Comparison of ENCODE assay signal across 12 mouse cellular contexts in genomic region chr3:88544955-88545591, GRCm38 (mm10). TPM values are rescaled to one million over a fixed set of nuclear protein-coding genes. Genes with fewer than 3 reads are reported as not detected.
DNase-seq lines count a peak whose midpoint lies in the region; ATAC-seq and TF ChIP-seq lines count a peak whose summit lies in the region.
"Had no signal": no experiment of that assay in that cellular context is flagged by ENCODE, and none has a peak within 500 bp of the region (broad histone marks: within the 10 kb centered on the region; RNA-seq: fewer than 3 reads in every experiment).

No protein-coding gene starts in this region.

- no peak for DNase-seq in hindbrain, embryonic 10.5 days (ENCODE audit: low spot score)
- DNase-seq in hindbrain, postnatal 0 days (ENCODE audit: low spot score), result no peak
- no peak for DNase-seq in neural tube, embryonic 10.5 days (ENCODE audit: extremely low spot score, low spot score)
- DNase-seq in layer of hippocampus, adult 9-11 months, result no peak
- DNase-seq: gastrocnemius, postnatal 25 days had no signal

- peaks cover 53% of the 10 kb centered on the region for H3K4me1 ChIP-seq in hindbrain, embryonic 10.5 days (replicated peaks)
- peaks cover 5% of the 10 kb centered on the region for H3K4me1 ChIP-seq in hindbrain, postnatal 0 days (ENCODE audit: insufficient read depth, low read length)
- peaks cover 22% of the 10 kb centered on the region for H3K4me1 ChIP-seq in neural tube, embryonic 12.5 days
- H3K4me1 ChIP-seq in bone marrow, adult 2 months (ENCODE audit: control insufficient read depth, insufficient read depth, low read length), result peaks cover 5% of the 10 kb centered on the region
- 0 out of 2 replicates have a peak, but pooled peaks cover 6% of the 10 kb centered on the region for H3K4me1 ChIP-seq in stomach, embryonic 14.5 days (ENCODE audit: control insufficient read depth, insufficient read depth, low read length)

- 66% methylated on average over 20 of the region's 20 CpGs for WGBS in hindbrain, embryonic 10.5 days
- WGBS in hindbrain, postnatal 0 days, result 61% methylated on average over 20 of the region's 20 CpGs
- 69% methylated on average over 20 of the region's 20 CpGs for WGBS in neural tube, embryonic 12.5 days
- 53% methylated on average over 20 of the region's 20 CpGs for WGBS in bone marrow, adult 2 months
- 63% methylated on average over 20 of the region's 20 CpGs for WGBS in stomach, embryonic 14.5 days

- ATAC-seq in hindbrain, postnatal 0 days, result no peak
- no peak for ATAC-seq in neural tube, embryonic 12.5 days (ENCODE audit: low FRiP score, low read depth)
- no peak for ATAC-seq in stomach, embryonic 14.5 days (ENCODE audit: insufficient number of reproducible peaks, insufficient read depth, low FRiP score, low read depth)
- ATAC-seq: forebrain, embryonic 14.5 days had no signal

- TF ChIP-seq POLR2A in bone marrow, adult 2 months (IDR thresholded peaks at IDR 0.05; ENCODE audit: borderline replicate concordance, control insufficient read depth, low read depth, low read length), result no peak

- H3K4me2 ChIP-seq in hindbrain, postnatal 0 days (ENCODE audit: low read depth, low read length), result no peak overlapping the region
- H3K4me2 ChIP-seq in neural tube, embryonic 12.5 days (replicated peaks), result no peak overlapping the region
- no peak overlapping the region for H3K4me2 ChIP-seq in stomach, embryonic 14.5 days (replicated peaks; ENCODE audit: low read depth, low read length)
- H3K4me2 ChIP-seq: liver, embryonic 13.5 days; neural tube, embryonic 15.5 days had no signal

- H3K4me3 ChIP-seq in hindbrain, embryonic 10.5 days, result no peak overlapping the region
- H3K4me3 ChIP-seq in hindbrain, postnatal 0 days (ENCODE audit: low read length), result no peak overlapping the region
- no peak overlapping the region for H3K4me3 ChIP-seq in neural tube, embryonic 12.5 days
- no peak overlapping the region for H3K4me3 ChIP-seq in bone marrow, adult 2 months (replicated peaks; ENCODE audit: control insufficient read depth, low read depth, low read length)
- H3K4me3 ChIP-seq in stomach, embryonic 14.5 days (ENCODE audit: low read depth, low read length), result no peak overlapping the region
- H3K4me3 ChIP-seq: liver, embryonic 13.5 days; neural tube, embryonic 15.5 days had no signal

- H3K27ac ChIP-seq in hindbrain, embryonic 10.5 days, result peak overlapping the region; percentile 60; the same call in 1 of the 2 replicates
- H3K27ac ChIP-seq in hindbrain, postnatal 0 days, result no peak overlapping the region; the same call in 1 of the 2 replicates
- 0 out of 2 replicates have a peak overlapping the region, but pooled peaks have one; percentile 4 for H3K27ac ChIP-seq in neural tube, embryonic 12.5 days
- H3K27ac ChIP-seq in bone marrow, adult 2 months (ENCODE audit: control insufficient read depth, insufficient read depth, low read depth, low read length, poor library complexity), result no peak overlapping the region
- no peak overlapping the region for H3K27ac ChIP-seq in stomach, embryonic 14.5 days (ENCODE audit: low read length)
- H3K27ac ChIP-seq: liver, embryonic 13.5 days; macrophage; neural tube, embryonic 15.5 days had no signal

- no peaks in the 10 kb centered on the region for H3K9me3 ChIP-seq in hindbrain, embryonic 10.5 days
- H3K9me3 ChIP-seq in hindbrain, postnatal 0 days (ENCODE audit: low read length), result no peaks in the 10 kb centered on the region
- H3K9me3 ChIP-seq in neural tube, embryonic 12.5 days, result no peaks in the 10 kb centered on the region
- no peaks in the 10 kb centered on the region for H3K9me3 ChIP-seq in stomach, embryonic 14.5 days (ENCODE audit: control insufficient read depth, low read depth, low read length)
- H3K9me3 ChIP-seq: liver, embryonic 13.5 days; neural tube, embryonic 15.5 days had no signal

- no peaks in the 10 kb centered on the region for H3K27me3 ChIP-seq in hindbrain, embryonic 10.5 days (ENCODE audit: insufficient read depth, poor library complexity, severe bottlenecking)
- no peaks in the 10 kb centered on the region for H3K27me3 ChIP-seq in hindbrain, postnatal 0 days (ENCODE audit: insufficient read depth, low read length)
- H3K27me3 ChIP-seq in neural tube, embryonic 12.5 days (replicated peaks), result no peaks in the 10 kb centered on the region
- H3K27me3 ChIP-seq in stomach, embryonic 14.5 days (ENCODE audit: control insufficient read depth, insufficient read depth, low read length), result no peaks in the 10 kb centered on the region
- H3K27me3 ChIP-seq: liver, embryonic 13.5 days; neural tube, embryonic 15.5 days had no signal

- H3K9ac ChIP-seq in hindbrain, postnatal 0 days (replicated peaks; ENCODE audit: low read length), result no peak overlapping the region
- H3K9ac ChIP-seq in neural tube, embryonic 12.5 days, result no peak overlapping the region
- 0 out of 2 replicates have a peak overlapping the region, but pooled peaks have one; percentile 1 for H3K9ac ChIP-seq in stomach, embryonic 14.5 days (replicated peaks; ENCODE audit: low read depth, low read length)
- H3K9ac ChIP-seq: liver, embryonic 13.5 days; neural tube, embryonic 15.5 days had no signal

- peaks cover 21% of the 10 kb centered on the region for H3K36me3 ChIP-seq in hindbrain, embryonic 10.5 days
- 0 out of 2 replicates have a peak, but pooled peaks cover 4% of the 10 kb centered on the region for H3K36me3 ChIP-seq in hindbrain, postnatal 0 days (ENCODE audit: insufficient read depth, low read length)
- peaks cover 9% of the 10 kb centered on the region for H3K36me3 ChIP-seq in neural tube, embryonic 12.5 days
- peaks cover 4% of the 10 kb centered on the region; the same call in 1 of the 2 replicates for H3K36me3 ChIP-seq in stomach, embryonic 14.5 days (ENCODE audit: control insufficient read depth, insufficient read depth, low read length)
- H3K36me3 ChIP-seq: liver, embryonic 13.5 days had no signal

- no peak for TF ChIP-seq CTCF in hindbrain, postnatal 0 days (IDR thresholded peaks at IDR 0.05; ENCODE audit: low read depth)
- TF ChIP-seq CTCF in bone marrow, adult 2 months (IDR thresholded peaks at IDR 0.05; ENCODE audit: control insufficient read depth, insufficient read depth, low read length), result 0 out of 2 replicates have a peak, but pooled peaks have one; percentile 2

RNA-seq across cellular contexts. Expression of gene Rab25, which starts 3.0 kb away (rescaled TPM):
- polyA plus RNA-seq in hindbrain, embryonic 10.5 days (2016; fragmentation: Nextera tagmentation; extraction: Ambion mirVana), result 2.1 and 2.9 TPM in 2 replicates
- not detected in 2 replicates for total RNA-seq in hindbrain, postnatal 0 days (2014; rRNA removed)
- 0.44 and 1.3 TPM in 2 replicates for polyA plus RNA-seq in hindbrain, postnatal 0 days (2015; fragmentation: Nextera tagmentation; extraction: Ambion mirVana)
- 0.29 and 0.57 TPM in 2 replicates for polyA plus RNA-seq in neural tube, embryonic 12.5 days (2016; fragmentation: Nextera tagmentation; extraction: Ambion mirVana)
- polyA plus RNA-seq in bone marrow, adult 2 months (2011; ENCODE audit: insufficient read depth, insufficient read length, low replicate concordance, missing spikeins), result 1.4 TPM in 1 of 2 replicates, not detected in the other
- 57.0 and 67.9 TPM in 2 replicates for polyA plus RNA-seq in stomach, embryonic 14.5 days (2014; fragmentation: Nextera tagmentation; extraction: Ambion mirVana)
- total RNA-seq: gastrocnemius, postnatal 25 days had no signal
- polyA plus RNA-seq: forebrain, embryonic 14.5 days; macrophage had no signal

RNA-seq across cellular contexts. Expression of gene Lamtor2, which starts 7.8 kb away (rescaled TPM):
- 173 and 180 TPM in 2 replicates for polyA plus RNA-seq in hindbrain, embryonic 10.5 days (2016; fragmentation: Nextera tagmentation; extraction: Ambion mirVana)
- 45.1 and 59.2 TPM in 2 replicates for total RNA-seq in hindbrain, postnatal 0 days (2014; rRNA removed)
- 189 and 198 TPM in 2 replicates for polyA plus RNA-seq in hindbrain, postnatal 0 days (2015; fragmentation: Nextera tagmentation; extraction: Ambion mirVana)
- polyA plus RNA-seq in neural tube, embryonic 12.5 days (2016; fragmentation: Nextera tagmentation; extraction: Ambion mirVana), result 143 and 145 TPM in 2 replicates
- 82.9 and 126 TPM in 2 replicates for polyA plus RNA-seq in bone marrow, adult 2 months (2011; ENCODE audit: insufficient read depth, insufficient read length, low replicate concordance, missing spikeins)
- 84.8 and 88.5 TPM in 2 replicates for polyA plus RNA-seq in stomach, embryonic 14.5 days (2014; fragmentation: Nextera tagmentation; extraction: Ambion mirVana)

RNA-seq across cellular contexts. Expression of gene Ubqln4, which starts 8.5 kb away (rescaled TPM):
- polyA plus RNA-seq in hindbrain, embryonic 10.5 days (2016; fragmentation: Nextera tagmentation; extraction: Ambion mirVana), result 69.0 and 72.5 TPM in 2 replicates
- 119 and 131 TPM in 2 replicates for total RNA-seq in hindbrain, postnatal 0 days (2014; rRNA removed)
- 29.4 and 29.8 TPM in 2 replicates for polyA plus RNA-seq in hindbrain, postnatal 0 days (2015; fragmentation: Nextera tagmentation; extraction: Ambion mirVana)
- polyA plus RNA-seq in neural tube, embryonic 12.5 days (2016; fragmentation: Nextera tagmentation; extraction: Ambion mirVana), result 60.0 and 61.6 TPM in 2 replicates
- 20.9 and 25.2 TPM in 2 replicates for polyA plus RNA-seq in bone marrow, adult 2 months (2011; ENCODE audit: insufficient read depth, insufficient read length, low replicate concordance, missing spikeins)
- polyA plus RNA-seq in stomach, embryonic 14.5 days (2014; fragmentation: Nextera tagmentation; extraction: Ambion mirVana), result 48.4 TPM in 2 replicates

RNA-seq across cellular contexts. Expression of gene Mex3a, which starts 12.9 kb away (rescaled TPM):
- 30.7 and 31.0 TPM in 2 replicates for polyA plus RNA-seq in hindbrain, embryonic 10.5 days (2016; fragmentation: Nextera tagmentation; extraction: Ambion mirVana)
- total RNA-seq in hindbrain, postnatal 0 days (2014; rRNA removed), result 52.3 and 54.5 TPM in 2 replicates
- polyA plus RNA-seq in hindbrain, postnatal 0 days (2015; fragmentation: Nextera tagmentation; extraction: Ambion mirVana), result 13.9 and 15.3 TPM in 2 replicates
- polyA plus RNA-seq in neural tube, embryonic 12.5 days (2016; fragmentation: Nextera tagmentation; extraction: Ambion mirVana), result 41.9 and 43.3 TPM in 2 replicates
- polyA plus RNA-seq in bone marrow, adult 2 months (2011; ENCODE audit: insufficient read depth, insufficient read length, low replicate concordance, missing spikeins), result 0.77 and 2.2 TPM in 2 replicates
- 25.2 and 26.3 TPM in 2 replicates for polyA plus RNA-seq in stomach, embryonic 14.5 days (2014; fragmentation: Nextera tagmentation; extraction: Ambion mirVana)

RNA-seq across cellular contexts. Expression of gene Ssr2, which starts 30.6 kb away (rescaled TPM):
- polyA plus RNA-seq in hindbrain, embryonic 10.5 days (2016; fragmentation: Nextera tagmentation; extraction: Ambion mirVana), result 207 and 220 TPM in 2 replicates
- 247 and 307 TPM in 2 replicates for total RNA-seq in hindbrain, postnatal 0 days (2014; rRNA removed)
- 209 and 210 TPM in 2 replicates for polyA plus RNA-seq in hindbrain, postnatal 0 days (2015; fragmentation: Nextera tagmentation; extraction: Ambion mirVana)
- polyA plus RNA-seq in neural tube, embryonic 12.5 days (2016; fragmentation: Nextera tagmentation; extraction: Ambion mirVana), result 149 and 157 TPM in 2 replicates
- 46.1 and 84.8 TPM in 2 replicates for polyA plus RNA-seq in bone marrow, adult 2 months (2011; ENCODE audit: insufficient read depth, insufficient read length, low replicate concordance, missing spikeins)
- polyA plus RNA-seq in stomach, embryonic 14.5 days (2014; fragmentation: Nextera tagmentation; extraction: Ambion mirVana), result 295 and 301 TPM in 2 replicates

Comparison
In these comparisons a context has a peak if more than half of its experiments do, and no peak if none do; other contexts are left out.
1. H3K27ac ChIP-seq: peak in hindbrain, embryonic 10.5 days (single experiment) and neural tube, embryonic 12.5 days (single experiment); none in hindbrain, postnatal 0 days (single experiment), bone marrow, adult 2 months (single experiment) and stomach, embryonic 14.5 days (single experiment).
2. RNA of gene Rab25, which starts 3.0 kb away (polyA plus RNA-seq): 57.0 to 67.9 TPM in stomach, embryonic 14.5 days; 2.1 to 2.9 TPM in hindbrain, embryonic 10.5 days, 1.4 TPM in bone marrow, adult 2 months, 0.44 to 1.3 TPM in hindbrain, postnatal 0 days and 0.29 to 0.57 TPM in neural tube, embryonic 12.5 days; every median in the first group is over 10 times any median in the second.